Mouse (Mus musculus) layer of hippocampus, postnatal 25 days (tissue): ENCODE results near the gene Btbd8. TPM values are rescaled to one million over a fixed set of nuclear protein-coding genes. Genes with fewer than 3 reads are reported as not detected.

Source experiments
- DNase-seq, 2 experiments: peaks; one replicate each; pipeline ENCODE4 v3.0.0; 2022; ENCODE audit warnings: mixed read lengths in 2 of 2, low spot score in 1 of 2; ENCODE audit errors: extremely low spot score in 1 of 2
- total RNA-seq, 2 experiments: library from RNA; stranded (reverse); gene quantifications; 2 replicates each; pipeline ENCODE4 v1.2.3; 2021

The Btbd8 gene
- total RNA-seq, 2 experiments from 2014 or later, result 106 to 107 TPM

DNA sequence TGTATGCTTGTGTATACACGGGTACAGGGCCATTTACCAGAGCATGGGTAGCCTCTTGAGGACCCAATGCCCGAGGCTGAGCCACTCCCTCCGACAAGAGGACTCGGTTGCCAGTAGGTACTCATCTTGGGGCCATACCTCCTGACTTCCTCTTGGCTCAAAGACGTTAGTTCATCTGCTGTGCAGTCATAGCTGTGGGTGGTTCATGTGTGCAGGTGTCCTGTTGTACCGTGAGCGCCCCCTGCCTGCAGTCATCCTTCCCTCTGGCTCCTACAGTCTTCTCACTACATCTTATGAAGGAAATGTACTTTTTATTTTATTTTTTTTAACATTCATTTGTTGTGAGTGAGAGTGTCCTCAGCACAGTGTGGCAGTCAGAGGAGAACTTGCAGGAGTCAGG lies 75.8 kb downstream of the Btbd8 start:
- DNase-seq, result peak in 1 of 2 experiments; percentile 61

DNA sequence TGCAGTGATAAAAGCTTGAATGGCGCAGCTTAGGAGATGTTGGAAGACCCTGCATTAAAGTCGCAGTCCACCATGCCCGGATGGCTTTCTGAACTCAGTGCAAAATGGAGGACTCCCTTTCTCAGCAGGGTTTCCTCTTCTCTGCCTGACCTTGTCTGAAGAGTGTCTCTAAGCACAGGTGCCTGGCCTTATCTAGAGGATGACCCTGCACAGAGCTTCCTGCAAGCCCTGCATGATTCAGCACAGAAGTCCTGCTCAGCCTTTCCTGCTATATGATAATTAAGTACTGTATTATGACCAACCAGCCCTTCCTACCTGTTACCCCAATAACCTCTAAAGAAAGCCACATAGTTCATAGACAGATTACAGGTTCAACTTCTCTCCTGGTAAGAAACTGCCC lies 77.7 kb downstream of the Btbd8 start:
- no peak for DNase-seq

DNA sequence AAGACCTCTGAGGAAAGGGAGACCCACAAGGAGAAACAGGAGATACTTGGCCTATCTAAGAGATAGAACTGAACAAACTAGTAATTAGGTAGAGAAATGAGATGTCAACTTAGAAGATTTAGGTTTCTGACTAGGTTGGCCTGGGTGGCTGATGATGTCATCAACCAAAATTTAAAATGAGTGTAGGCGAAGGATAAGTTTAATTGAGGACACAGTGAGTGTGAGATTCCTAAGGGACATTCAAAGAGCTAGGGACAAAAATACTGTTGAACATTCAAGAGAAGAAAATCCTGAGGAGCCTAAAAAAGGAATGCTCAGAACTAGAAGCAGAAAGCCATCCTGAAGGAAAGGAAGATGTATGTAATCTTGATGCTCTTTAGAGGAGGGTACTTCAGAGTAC lies 78.3 kb downstream of the Btbd8 start:
- no peak for DNase-seq

GRCm38 (mm10) chr5:107518602-107519001 lies 80.8 kb downstream of the Btbd8 start:
- no peak for DNase-seq

- no peak for DNase-seq
These were observed 83.6 kb downstream of the Btbd8 start for GRCm38 (mm10) chr5:107521386-107521785.

- DNase-seq, result no peak
These were observed 84.1 kb downstream of the Btbd8 start for GRCm38 (mm10) chr5:107521897-107522296.

GRCm38 (mm10) chr5:107524281-107524680 lies 86.5 kb downstream of the Btbd8 start:
- no peak for DNase-seq

DNA sequence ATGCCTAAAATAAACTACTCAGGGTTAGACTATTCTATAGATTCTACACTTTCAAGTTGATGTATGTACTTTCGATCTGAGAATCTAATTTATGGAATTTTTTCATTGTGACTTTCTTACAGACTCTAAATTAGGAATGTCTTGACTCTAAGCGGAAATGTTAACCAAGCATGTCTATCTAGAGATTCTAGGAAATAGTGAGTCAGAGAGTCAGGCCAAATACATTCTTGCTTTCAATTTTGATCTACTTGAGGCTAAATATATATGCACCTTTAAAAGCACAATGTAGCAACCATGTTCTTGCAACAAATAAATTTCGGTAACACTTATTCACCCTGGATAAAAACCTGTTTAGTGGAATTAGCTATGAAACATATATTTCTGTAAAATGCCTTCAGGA lies 91.1 kb downstream of the Btbd8 start:
- no peak for DNase-seq

GRCm38 (mm10) chr5:107533590-107533989 lies 95.8 kb downstream of the Btbd8 start:
- DNase-seq, result no peak

DNA sequence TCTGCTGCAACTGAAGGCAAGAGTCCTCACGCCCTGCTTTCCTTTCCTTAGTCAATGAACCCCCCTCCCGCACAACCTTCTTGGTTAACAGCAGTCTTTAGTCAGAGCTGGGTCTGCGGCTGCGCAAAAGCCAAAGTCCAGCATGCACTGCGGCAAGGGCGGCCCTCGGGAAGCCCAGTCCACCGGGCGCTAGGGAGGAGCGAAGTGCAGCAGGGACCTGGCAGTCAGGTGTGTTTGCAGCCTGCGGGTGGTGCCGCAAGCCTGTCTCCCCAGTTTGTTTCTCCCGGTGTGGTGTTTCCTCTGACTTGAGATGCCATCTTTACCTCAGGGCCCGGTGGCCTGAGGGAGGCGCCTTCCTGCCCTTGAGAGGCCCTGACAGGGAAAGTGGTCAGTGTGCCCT lies 96.8 kb downstream of the Btbd8 start, which contains the start of gene 1700028K03Rik:
Gene 1700028K03Rik (plus strand): TSS at position 129 of the 400 bp plus-strand sequence.
- no peak for DNase-seq

DNA sequence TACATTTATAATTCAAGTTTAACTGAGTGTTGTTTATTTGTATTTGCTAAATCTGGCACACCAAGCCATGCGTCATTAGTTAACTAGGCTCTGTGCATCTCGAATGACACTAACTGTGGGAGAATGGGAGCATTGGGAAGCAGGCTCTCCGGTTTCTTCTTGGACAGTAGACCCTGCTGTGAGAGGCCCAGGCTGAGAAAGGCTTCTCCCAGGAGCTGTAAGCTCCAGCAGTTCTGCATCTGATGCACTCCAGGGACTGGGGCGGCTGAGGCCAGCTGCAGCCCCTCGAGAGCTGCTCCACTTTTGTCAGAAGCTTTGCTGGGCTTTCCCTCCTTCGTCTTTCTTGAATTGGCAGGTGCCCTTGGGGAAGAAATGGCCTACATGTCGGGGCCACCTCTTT lies 103.9 kb downstream of the Btbd8 start:
- peak in 1 of 2 experiments; percentile 13 for DNase-seq

- DNase-seq, result no peak
These were observed 108.1 kb downstream of the Btbd8 start for GRCm38 (mm10) chr5:107545927-107546326.

DNA sequence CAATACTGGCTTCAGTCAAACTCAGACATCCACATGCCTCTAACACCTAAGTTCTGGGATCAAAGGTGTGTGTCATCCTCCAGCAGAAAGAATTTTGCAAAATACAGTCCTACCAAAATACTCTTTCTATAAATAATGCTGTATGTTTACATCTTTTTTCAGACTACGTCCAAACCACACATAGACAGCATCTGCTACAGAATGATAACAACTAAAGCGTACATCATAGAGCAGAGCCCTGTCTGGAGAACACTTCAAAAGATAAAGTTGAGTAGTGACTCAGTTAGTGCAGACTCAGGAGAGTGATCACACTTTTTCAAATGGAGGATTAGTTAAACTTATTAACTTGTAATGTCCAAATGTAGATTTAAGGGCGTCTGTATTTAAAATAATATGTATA lies 110.2 kb downstream of the Btbd8 start:
- DNase-seq, result no peak

DNA sequence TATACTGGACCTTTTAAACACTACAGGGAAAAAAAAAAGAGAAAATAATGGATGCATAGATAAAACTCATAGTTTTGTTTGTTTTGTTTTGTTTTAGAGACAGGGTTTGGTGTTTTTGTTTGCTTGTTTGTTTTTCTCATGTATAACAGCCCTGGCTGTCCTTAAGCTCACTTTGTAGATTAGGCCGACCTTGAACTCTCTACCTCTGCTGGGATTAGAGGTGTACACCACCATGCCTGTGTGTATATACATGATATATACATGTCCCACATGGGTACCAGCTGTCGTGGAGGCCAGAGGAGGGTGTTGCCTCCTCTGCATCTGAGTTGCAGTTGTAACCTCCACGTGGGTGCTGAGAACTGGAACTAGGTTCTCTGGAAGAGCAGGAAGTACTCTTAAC lies 110.6 kb downstream of the Btbd8 start:
- no peak for DNase-seq

- no peak for DNase-seq
These were observed 116.5 kb downstream of the Btbd8 start for GRCm38 (mm10) chr5:107554336-107554735.

GRCm38 (mm10) chr5:107556969-107557368 lies 119.2 kb downstream of the Btbd8 start:
- DNase-seq, result no peak

Other genes with a start within 250 kb of the Btbd8 start
- gene Tgfbr3, start 148.4 kb upstream of the Btbd8 start, total RNA-seq, result 10 to 100 TPM; 13.3 to 16.3 TPM
- gene Brdt, start 106.8 kb upstream of the Btbd8 start, total RNA-seq, result 10 to 100 TPM; 13.8 to 15.9 TPM
- gene Ephx4, start 35.3 kb upstream of the Btbd8 start, total RNA-seq, result 10 to 100 TPM; 50.8 to 57.2 TPM
- under 1 TPM; 0.22 to 0.26 TPM for gene Lpcat2b, start 6.4 kb upstream of the Btbd8 start, total RNA-seq
- gene Gm42669, start 69.6 kb downstream of the Btbd8 start, total RNA-seq, result under 1 TPM; 0.27 to 0.49 TPM
- gene 1700028K03Rik, start 96.7 kb downstream of the Btbd8 start, total RNA-seq, result under 1 TPM; 0.57 to 0.75 TPM
- 10 to 100 TPM; 21.5 to 22.5 TPM for gene Rpap2, start 159.4 kb downstream of the Btbd8 start, total RNA-seq
- 10 to 100 TPM; 13.8 to 17.4 TPM for gene Glmn, start 159.9 kb downstream of the Btbd8 start, total RNA-seq